Mouse (Mus musculus) bone marrow macrophage, adult 2 months (primary cell): ENCODE results near the gene Apoc2.

Source experiments
- CTCF ChIP-seq: IDR thresholded peaks from 2 replicates; pipeline ENCODE4 v1.5.1; 2012; ENCODE audit warnings: low read depth, mild to moderate bottlenecking, low read length, moderate library complexity
- POLR2A ChIP-seq: IDR thresholded peaks from 2 replicates; pipeline ENCODE4 v1.6.1; 2012; ENCODE audit warnings: mild to moderate bottlenecking, low read depth, low read length, borderline replicate concordance

DNA sequence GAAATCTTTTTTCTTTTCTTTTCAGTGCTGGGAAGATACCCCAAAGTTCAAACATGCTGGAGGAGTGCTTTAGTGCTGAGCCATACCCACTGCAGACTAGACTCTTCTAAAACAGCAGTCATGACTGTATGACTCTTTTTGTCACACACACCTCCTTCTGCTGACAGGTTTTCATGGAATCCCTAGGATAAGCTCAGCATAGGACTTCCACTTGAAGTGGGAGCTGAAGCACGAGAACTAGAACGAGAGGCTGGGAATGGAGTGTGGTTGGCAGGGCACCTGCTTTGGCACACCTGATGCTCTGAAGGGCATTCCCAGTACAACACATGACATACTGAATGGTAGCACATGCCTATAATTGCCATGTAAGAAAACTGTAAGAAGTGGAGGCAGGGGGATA lies 25.1 kb downstream of the Apoc2 start:
- TF ChIP-seq CTCF: no peak
- no peak for TF ChIP-seq POLR2A
